Mouse (Mus musculus) kidney, postnatal 25 days (tissue): ENCODE measurements around the gene C1qtnf1.
A peak's percentile ranks its signal among the peaks of the same experiment; 100 is the strongest.

Experiments used
- DNase-seq, 2 experiments: peaks; one replicate each; pipeline ENCODE4 v3.0.0; 2021; ENCODE audit warnings: mixed read lengths in 2 of 2

The C1qtnf1 gene

DNA sequence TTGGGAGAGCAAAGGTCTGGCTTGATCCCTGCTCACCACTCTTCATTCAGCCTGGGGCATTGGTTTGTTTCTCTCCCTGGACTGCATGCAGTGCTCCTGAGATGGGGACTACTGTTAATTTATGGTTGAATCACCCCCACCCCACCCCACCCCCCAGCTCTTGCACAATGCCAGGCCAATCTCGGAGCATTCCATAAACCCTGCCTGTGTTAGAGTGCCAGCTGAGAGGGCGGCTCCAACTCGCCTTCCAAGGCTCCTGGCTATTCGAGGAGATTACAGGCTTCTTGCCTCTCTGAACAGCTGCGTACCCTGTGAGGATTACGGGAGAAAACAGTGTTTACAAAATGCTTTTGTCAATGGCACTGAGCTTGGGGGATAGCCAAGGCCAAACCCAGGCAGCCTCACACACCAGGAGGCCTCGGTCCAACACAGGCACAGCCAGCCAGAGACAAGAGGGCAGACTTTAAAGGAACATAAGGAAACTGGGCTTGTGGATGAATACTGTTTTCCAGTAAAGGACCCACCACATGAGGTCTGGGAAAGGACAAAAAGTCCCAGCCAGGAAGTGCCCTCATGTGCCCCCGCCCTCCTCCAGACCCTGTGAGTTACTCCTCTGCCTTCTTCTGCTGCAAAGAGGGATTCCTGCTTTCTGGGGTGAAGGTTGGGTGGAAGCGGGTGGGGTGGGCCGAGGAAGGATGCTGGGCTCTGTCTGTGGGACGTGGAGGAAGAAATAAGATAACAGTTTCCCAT, 10.8 kb downstream of the C1qtnf1 start:
- no peak for DNase-seq

DNA sequence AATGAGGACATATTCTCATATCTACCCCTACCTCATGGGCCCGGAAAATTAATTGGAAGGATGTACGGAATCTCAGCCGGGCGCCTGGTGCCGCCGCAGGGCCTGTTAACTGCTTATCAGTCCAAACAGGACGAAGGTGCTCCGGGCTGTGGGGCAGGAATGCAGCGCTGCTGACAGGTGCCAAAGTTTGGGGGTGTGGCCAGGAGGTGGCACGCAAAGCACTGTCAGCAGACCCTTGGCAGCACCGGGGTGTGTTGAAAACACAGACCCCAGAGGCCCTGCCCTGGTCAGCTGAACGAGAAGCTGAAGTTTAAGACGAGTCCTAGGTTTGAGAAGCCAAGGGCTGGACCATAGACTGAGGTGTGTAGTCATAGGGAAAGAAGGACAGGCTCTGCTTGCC, 14.7 kb downstream of the C1qtnf1 start:
- no peak for DNase-seq

DNA sequence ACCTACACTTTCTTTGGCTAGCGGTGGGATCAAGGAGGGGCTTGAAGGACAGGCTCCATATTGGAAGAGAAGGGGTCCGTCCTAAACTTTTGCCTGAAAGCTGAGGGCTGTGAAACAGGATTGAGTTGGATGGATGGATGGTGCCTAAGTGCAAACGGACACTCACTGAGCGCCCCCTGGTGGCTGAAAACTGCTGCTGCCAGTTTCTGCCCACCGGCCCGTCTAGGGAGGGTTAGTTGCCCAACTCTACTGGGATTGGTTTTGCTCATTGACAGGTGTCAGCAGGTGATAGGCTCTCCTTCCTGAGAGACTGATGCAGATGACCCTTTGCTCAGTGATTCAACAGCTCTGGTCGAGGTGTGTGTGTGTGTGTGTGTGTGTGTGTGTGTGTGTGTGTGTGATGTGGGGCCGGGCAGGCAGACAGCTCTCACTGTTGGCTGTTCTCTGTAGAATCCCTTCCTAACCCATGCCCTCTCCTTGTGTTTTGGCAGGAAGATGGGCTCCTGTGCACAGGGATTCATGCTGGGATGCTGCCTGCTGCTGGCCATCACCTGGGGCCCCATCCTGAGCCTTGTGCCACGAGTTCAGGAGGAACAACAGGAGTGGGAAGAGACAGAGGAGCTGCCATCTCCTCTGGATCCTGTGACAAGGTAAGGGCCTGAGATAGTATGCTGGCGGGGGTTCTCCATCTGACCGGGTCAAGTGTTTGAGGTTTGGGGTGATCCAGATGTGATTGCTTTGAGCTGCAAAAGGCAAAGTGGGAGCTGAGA, 15.4 kb downstream of the C1qtnf1 start:
- DNase-seq, result peak; percentile 81 to 89

DNA sequence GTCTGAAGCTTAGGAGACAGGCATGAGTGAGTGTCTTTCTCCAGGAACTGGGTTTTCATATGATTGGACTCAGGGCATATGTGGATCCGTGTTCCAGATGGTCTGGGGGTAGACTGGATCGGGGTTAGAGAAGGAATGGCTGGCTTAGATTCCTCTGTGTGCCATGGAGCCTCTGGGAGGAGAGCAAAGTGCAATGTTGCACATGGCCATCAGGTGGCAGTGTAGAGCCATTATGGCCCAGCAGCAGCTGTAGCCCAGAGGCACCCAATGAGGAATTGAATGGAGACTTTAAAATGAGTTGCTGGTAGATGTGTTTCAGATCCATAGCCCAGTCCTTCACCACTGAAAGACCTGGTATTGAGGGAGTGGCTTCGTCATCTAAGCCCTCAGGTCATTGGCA, 17.8 kb downstream of the C1qtnf1 start:
- DNase-seq, result peak in 1 of 2 experiments; percentile 70

DNA sequence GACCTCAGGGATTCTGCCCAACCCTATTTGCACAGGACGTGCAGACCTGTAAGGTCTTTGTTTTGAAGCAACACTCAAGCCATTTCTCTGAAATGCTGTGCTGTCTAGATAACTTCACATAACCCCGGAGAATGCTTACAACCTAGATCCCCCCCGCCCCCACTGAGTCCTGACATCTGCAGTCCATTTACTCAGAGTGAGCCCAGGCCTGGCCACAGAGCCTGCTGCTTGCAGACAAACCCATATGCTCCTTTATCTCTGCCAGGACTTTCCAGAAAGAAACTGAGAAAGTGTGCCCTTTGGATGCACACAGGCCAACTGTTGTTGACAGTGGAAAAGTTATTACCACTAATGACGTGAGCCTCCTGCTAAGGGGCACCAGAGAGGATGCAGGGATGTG, 19.3 kb downstream of the C1qtnf1 start:
- no peak for DNase-seq

DNA sequence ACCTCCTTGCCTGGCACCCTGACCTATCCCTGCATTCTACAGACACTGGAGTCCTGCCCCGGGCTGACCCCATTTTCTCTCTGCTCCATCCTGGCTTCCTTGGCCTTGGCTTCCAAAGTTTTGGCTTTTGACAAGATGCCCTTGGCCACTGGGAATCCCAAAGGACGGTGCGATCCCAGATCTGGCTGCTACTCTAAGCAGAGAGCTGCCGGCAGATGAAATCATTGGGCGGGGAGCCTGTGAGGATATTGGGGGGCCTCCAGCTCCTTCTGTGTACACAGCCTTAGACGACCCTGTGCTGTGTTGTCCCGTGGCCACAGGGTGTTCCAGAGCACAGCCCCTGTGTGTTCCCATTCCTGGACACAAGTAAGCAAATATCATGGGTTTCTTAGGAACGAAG, 20.4 kb downstream of the C1qtnf1 start:
- DNase-seq, result no peak

DNA sequence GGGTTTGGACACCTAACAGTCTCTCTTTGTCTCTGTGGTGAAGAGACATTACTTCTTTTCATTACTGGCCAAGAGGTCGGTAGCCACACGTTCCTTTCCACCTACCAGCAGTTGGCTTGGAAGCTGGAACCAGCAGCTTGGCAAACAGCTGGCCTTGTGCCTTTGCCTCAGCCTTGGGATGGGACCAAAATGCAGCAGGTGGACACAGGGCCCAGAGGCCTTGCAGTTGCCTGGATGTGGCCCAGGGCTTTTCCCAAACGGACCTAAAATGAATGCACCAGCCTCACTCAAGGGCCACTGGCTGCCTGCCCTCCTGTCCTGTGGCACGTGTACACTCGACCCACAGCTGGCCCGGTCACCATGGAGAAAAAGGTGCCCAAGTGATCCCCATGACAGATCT, 23.2 kb downstream of the C1qtnf1 start:
- DNase-seq, result no peak

DNA sequence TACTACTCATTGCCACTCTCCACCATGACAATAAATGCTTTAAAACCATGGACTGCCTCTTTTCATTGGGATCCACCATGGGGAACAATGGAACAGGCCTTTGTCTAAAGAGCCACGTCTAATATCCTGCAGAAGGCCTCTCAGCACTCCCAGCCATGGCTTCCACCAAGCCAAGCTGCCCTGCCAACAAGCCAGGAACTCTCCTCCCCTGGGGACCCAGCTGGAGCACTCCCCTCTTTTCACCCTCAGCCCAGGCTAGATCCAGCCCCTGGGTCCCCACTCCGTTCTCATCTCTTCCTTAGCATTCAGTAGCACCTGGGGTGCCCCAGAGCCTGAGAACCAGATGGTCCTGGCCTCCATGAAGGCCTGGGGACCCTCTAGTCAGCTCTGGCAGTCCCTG, 25.0 kb downstream of the C1qtnf1 start:
- no peak for DNase-seq

DNA sequence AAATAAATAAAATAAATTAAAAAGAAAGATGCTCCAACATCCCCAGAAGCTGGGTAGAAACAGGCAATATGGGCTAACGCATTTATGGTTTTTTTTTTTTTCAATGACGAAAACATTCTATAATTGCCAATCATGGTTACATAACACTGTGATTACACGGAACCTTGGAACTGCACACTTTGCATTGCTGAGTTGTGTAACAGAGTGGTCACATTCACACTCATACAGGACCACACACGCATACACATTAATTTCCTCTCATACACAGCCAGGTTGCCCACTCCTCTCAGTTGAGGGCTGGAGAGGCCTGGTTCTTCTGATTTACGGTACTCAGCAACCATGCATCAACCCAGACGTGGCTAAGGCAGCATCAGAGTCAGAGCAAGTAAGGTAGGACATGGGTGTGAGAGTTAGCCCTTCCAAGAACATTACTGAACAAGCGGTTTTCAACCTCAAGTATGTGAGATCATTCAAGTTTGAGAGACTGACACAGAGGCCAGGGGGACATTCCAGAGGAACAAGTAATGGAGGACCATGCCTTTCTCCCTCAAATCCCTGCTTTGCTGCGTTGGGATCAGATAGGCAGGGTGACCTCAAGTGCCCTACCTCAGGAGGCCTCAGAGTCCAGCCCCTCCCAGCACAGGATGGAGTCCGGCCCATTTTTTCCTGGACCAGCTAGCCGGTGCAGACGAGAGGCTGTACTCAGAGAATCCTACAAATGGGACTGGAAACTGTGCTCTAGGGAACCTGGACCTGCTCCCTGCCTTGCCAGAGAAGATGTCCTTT, 26.1 kb downstream of the C1qtnf1 start:
- DNase-seq, result no peak

DNA sequence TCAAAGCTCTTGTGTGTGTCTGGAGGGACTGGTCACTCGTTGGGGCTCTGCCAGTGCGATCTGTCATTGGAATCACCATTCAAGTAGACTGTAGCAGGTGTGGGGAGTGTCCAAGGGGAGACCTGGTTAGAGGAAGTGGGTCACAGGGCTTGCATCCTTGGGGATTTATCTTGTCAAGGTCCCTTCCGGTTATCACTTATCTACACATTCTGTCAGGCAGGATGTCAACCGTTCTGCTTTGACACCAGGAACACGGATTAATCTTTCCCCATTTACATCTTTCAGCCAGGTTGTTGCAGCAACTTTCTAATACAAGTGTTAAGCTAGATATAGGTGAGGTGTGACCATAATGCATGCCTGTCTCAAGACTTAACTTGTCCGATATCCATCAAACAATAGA, 27.8 kb downstream of the C1qtnf1 start:
- no peak for DNase-seq

DNA sequence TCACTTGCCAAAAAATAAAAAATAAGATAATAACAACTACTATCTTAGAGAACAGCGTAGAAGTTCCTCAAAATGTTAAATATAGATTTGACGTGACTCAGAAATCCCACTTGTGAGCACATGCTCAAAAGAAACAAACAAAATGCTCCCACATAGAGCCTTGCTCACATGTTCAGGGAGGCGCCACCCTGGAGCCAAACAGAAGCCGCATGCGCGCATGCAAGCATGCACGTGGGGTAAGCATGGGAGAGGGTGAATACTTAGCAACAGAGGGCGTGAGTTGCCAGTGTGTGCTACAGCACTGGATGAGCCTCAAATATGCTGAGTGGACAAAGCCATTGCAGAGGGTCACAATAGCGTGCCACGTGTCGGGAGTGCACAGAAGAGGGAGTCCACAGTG, 28.9 kb downstream of the C1qtnf1 start:
- no peak for DNase-seq

DNA sequence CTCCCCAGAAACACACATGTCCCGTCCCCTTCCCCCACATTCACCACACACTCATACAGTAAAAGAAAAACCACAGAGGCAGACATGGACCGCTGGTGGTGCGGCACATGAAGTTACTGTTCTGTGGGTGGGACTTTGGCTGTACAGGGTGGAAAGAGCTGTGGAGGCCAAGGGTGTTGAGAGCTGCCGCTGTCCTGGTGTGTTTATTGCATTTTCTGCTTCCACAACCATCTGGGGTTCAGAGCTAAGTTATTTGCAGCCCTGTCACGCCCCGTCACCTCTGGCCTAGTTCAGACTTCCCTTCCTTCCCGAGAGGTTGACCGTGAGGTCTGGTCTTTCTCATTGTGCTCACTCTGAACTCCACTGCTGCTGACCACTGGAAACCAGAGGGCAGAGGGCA, 31.0 kb downstream of the C1qtnf1 start:
- DNase-seq, result peak; percentile 69 to 92

DNA sequence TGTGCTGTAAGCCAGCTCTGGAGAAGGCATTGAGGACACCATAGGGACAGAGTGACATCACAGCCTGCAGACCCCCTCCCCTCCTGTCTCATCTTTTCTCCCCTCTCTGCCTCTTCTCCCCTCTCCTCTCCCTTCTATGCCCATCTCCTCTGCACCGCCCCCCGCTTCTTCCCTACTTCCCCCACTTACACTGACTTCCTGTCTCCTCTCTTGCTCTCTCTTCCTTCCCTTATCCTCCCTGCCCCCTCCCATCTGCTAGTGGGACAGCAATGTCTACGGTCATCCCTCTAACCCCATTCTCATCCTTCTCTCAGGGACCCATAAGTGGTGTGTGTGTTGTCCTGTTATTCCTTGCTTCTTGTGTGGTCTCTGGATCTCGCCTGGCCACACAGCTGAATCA, 31.5 kb downstream of the C1qtnf1 start:
- DNase-seq, result no peak

DNA sequence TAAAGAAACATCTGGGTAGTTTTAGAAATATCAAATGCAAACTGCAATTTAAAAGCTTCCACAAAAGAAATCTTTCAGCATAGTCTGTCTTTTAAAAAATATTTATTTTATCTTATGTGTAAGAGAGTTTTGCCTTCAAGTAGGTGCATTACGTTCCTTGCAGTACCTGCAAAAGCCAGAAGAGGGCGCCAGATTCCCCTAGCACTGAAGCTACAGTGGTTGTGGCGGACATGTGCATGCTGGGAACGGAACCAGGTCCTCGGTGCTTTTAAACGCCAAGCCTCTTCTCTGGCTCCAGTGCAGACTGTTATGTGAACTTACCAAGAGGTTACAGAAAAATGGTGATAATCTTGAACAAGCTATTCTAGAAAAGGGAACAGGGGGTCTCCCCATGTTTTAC, 32.3 kb downstream of the C1qtnf1 start:
- DNase-seq, result no peak

DNA sequence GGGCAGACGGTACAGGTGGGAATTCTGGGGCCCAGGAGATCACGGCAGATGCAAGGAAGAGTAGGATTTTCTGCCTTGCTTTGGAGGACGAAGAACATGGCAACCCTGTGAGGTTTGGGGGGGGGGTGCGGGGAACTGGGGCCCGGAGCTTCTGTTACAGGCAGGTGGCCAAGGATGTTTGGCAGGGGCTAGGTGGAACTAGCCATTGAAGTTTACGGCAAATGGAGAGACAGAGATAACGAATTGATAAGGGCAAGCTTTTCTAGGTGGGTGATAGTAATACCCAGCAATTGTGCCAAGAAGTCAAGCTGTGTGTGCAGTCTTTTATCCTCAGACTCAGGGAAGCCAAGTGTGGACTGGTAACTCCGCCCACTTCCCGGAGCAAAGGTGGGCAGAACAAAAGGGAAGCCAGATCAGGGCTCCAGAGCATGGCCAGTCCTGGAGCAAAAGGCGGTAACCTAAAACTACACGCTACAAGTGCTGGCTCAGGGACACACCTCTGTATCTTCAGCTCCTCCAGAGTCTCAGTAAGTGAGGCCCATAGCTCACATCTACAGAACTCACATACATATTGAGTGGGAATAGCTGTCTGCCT, 39.5 kb downstream of the C1qtnf1 start:
- DNase-seq, result no peak

DNA sequence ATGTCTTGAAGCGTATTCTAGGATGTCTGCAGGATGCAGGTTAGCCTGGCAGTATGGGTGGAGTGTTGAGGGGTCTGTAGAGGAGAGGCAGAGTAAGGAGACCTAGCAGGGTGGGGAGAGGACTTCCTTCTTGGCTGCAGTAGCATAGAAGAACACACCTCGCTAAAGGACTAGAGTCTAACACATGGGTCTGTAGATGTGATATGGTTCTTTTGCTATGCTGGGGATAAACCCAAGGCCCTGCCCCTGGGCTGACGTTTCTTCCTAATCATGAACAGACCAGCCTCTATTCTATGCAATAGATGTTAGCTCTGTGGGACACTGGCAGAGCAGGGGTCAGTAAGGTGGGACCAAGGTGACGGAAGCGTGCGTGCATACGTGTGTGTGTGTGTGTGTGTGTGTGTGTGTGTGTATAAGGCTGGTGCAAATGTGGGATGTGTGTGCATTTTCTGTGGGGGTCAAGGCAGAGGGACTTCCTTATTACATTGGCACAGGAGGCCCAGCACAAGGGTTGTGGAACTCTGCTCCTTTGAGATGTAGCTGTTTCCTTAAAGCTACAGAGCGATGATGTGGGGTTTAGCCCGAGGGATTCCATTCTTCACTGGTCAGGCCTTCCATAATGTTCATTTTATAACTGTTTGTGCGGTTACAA, 41.6 kb downstream of the C1qtnf1 start:
- DNase-seq, result no peak

DNA sequence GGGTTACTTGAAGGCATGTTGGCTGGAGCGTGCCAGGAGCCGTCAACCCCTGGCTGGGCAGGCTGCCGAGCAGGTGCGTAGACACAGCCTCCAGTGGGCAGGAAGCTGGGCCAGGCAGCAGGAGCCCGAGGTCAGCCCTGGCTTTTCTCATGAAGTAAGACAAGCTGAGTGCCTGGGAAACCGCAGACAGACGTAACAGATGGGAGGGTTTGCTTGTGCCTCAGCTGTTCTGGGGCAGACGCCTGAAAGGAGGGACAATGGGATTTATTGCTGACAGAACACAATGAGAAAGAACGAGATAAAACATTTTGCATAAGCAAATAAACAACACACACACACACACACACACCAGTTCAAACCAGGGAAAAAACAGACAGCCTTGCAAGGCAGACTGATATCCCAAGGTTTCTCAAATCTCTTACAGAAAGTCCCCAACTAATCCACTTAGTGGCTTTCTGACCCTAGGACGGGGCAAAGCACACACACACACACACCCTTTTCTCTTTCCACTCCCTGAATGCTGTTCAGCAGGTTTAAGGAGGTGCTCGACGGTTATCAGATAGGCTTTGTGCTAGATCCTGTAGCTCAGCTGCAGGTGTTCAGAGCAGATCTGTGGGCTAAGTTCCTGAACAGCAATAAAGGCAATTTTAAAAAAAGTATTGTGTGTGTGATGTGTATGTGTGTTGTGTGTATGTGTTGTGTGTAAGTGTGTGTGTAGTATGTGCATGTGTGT, 42.4 kb downstream of the C1qtnf1 start:
- no peak for DNase-seq

DNA sequence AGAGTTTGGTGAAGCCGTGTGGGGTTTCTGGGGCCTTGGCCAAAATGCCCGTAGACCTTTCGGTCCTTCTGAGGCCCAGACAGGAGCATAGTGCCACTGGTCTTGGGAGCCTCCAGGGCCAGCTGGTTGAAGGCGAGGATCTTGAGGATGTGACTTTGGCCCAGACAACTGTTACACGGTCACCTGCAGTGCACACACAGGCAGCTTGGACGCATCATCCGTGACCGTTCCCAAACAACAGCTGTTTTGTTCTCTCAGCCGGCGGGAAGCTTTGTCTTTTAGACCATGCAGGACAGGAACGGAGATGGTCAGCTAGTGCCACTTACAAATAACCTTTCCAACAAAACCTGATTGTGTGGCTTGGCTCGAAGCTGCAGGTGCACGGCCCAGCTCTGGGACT, 43.7 kb downstream of the C1qtnf1 start:
- DNase-seq, result peak in 1 of 2 experiments; percentile 29

DNA sequence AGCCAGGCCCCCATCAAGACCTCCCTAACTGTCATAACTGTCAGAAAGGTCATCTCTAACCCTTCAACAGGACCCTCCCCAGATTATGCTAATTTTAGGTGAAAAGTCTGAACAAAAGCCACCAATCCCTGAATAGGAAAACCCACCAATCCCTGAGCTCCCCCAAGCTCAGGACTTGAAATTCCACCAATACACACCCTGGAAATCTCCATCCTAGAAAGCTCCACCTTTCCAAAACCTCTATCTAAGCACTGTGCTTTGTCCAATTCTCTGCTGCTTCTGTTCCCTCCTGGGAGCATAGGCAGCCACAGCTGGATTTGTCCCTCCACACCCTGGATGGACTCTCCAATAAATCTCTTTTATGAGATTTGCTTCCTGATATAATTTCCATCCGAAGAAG, 45.2 kb downstream of the C1qtnf1 start:
- no peak for DNase-seq

DNA sequence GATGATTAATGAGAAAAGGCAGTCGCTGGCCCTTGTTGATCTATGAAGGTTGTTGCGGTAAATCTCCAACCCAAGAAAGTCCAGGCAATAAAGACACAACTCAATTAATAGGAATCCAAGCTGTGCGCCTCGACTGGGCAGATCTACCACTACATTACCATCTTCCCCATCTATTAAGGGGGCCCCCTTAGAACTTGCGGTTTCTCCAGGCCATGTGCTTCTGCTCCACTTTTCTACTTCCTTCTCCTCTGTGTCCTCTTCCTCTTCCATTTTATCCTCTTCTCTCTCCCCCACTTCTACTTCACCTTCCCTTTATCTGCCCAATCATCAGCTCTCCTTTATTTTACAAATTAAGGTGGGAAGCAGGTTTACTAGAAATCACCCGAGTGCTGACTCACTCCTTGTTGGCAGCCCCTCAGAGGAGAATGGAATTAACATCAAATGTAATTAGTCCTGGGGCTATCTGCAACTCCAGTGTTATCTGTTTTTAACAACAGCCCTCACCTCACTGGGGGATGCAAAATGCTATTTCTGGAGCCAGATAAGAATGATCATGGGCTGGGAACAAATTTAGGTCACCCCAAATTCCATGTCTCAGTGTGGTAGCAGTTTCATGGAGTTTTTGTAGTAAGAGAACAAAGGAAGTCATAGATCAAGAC, 46.0 kb downstream of the C1qtnf1 start:
- no peak for DNase-seq

DNA sequence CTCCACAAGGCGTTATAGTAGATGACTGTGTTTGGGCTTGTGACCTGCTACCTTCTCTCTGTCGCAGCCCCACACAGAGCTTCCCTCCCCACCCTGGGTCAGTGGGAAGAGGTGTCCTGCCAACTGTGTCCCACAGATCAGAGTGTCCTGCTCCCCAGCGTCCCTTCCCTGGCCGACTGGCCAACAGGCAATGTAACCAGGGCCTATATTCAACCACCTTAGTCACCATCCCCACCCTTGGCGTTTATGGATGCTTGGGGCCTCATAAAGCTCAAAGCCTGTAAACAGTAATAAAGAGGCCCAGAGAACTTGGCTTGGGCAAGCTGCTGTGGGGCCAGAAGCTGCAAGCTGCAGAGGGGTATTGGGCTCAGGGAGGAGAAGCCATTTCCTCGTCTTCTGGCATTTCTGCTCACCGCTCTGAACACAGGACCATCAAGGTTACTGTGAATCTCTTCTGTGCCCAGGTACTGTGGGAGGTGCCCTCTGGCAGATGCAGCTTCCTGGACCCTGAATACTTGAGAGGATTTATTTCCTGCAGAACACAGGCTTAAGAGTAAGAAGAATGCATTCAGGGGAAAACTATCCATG, 47.6 kb downstream of the C1qtnf1 start:
- no peak for DNase-seq
